Comparison of ENCODE assay signal across 24 mouse cellular contexts in genomic region chr10:95704847-95705246, GRCm38 (mm10). TPM values are rescaled to one million over a fixed set of nuclear protein-coding genes. Genes with fewer than 3 reads are reported as not detected.
A peak's percentile ranks its signal among the peaks of the same experiment; 100 is the strongest.
DNase-seq lines count a peak whose midpoint lies in the region; ATAC-seq lines count a peak whose summit lies in the region.
"Had no signal": no experiment of that assay in that cellular context is flagged by ENCODE, and none has a peak within 500 bp of the region (broad histone marks: within the 10 kb centered on the region; RNA-seq: fewer than 3 reads in every experiment).

No protein-coding gene starts in this region.

- intact Hi-C loops in heart, postnatal 25 days (cut with DNase I), result loop anchor here (5.0 kb wide), 1 partner anchor 77 kb away; no protein-coding TSS in a partner anchor

- H3K4me3 ChIP-seq in heart, embryonic 12.5 days, result no peak overlapping the region
- no peak overlapping the region for H3K4me3 ChIP-seq in kidney, embryonic 16.5 days (ENCODE audit: low read length)
- H3K4me3 ChIP-seq: heart, embryonic 10.5 days; hindbrain, embryonic 15.5 days; limb, embryonic 12.5 days had no signal

- peaks cover 14% of the 10 kb centered on the region for H3K4me1 ChIP-seq in heart, embryonic 12.5 days (replicated peaks)
- peaks cover 10% of the 10 kb centered on the region; the same call in 1 of the 2 replicates for H3K4me1 ChIP-seq in kidney, embryonic 16.5 days (ENCODE audit: insufficient read depth, low read length)
- H3K4me1 ChIP-seq: hindbrain, embryonic 15.5 days had no signal

- ATAC-seq in heart, embryonic 12.5 days (ENCODE audit: insufficient number of reproducible peaks, low FRiP score), result no peak
- no peak for ATAC-seq in megakaryocyte, adult 5-6 weeks (ENCODE audit: poor library complexity, severe bottlenecking)
- ATAC-seq in kidney, embryonic 16.5 days (ENCODE audit: low FRiP score, low TSS enrichment), result no peak
- ATAC-seq: activated CD4-positive, CD25-positive, alpha-beta regulatory T cell, adult 4 months; forebrain, embryonic 16.5 days; intestine, embryonic 16.5 days; Patski had no signal

- H3K27me3 ChIP-seq in heart, embryonic 12.5 days (replicated peaks), result no peaks in the 10 kb centered on the region
- H3K27me3 ChIP-seq in kidney, embryonic 16.5 days (ENCODE audit: insufficient read depth, low read length), result no peaks in the 10 kb centered on the region
- H3K27me3 ChIP-seq: hindbrain, embryonic 15.5 days; limb, embryonic 12.5 days; Patski had no signal

- H3K36me3 ChIP-seq in heart, embryonic 12.5 days, result no peaks in the 10 kb centered on the region
- no peaks in the 10 kb centered on the region for H3K36me3 ChIP-seq in kidney, embryonic 16.5 days (ENCODE audit: insufficient read depth, low read length)
- H3K36me3 ChIP-seq: heart, embryonic 10.5 days; hindbrain, embryonic 15.5 days; limb, embryonic 12.5 days had no signal

- no peaks in the 10 kb centered on the region for H3K9me3 ChIP-seq in heart, embryonic 12.5 days (replicated peaks)
- H3K9me3 ChIP-seq in kidney, embryonic 16.5 days (ENCODE audit: low read length), result no peaks in the 10 kb centered on the region
- H3K9me3 ChIP-seq: heart, embryonic 10.5 days; hindbrain, embryonic 15.5 days; limb, embryonic 12.5 days had no signal

- DNase-seq in adrenal gland, postnatal 14 days, result peak; percentile 30
- DNase-seq in adrenal gland, postnatal 10 days, result no peak
- peak; percentile 6 for DNase-seq in heart, postnatal 25 days (ENCODE audit: low spot score)
- peak; percentile 43 to 46 for DNase-seq in right cerebral cortex, adult 2 months (ENCODE audit: low spot score in 2 of 2)
- no peak for DNase-seq in right cerebral cortex, postnatal 4 days
- DNase-seq: gastrocnemius, postnatal 25 days; heart, postnatal 14 days; kidney, postnatal 36 days; thymus, postnatal 4 days had no signal

- no peak overlapping the region for H3K4me2 ChIP-seq in heart, embryonic 12.5 days
- H3K4me2 ChIP-seq in kidney, embryonic 16.5 days (replicated peaks; ENCODE audit: low read depth, low read length), result no peak overlapping the region
- H3K4me2 ChIP-seq: hindbrain, embryonic 15.5 days; limb, embryonic 12.5 days had no signal

- 81% methylated on average over 6 of the region's 6 CpGs for WGBS in heart, embryonic 12.5 days
- 90% methylated on average over 6 of the region's 6 CpGs for WGBS in kidney, embryonic 16.5 days

- H3K27ac ChIP-seq in heart, embryonic 12.5 days (ENCODE audit: poor library complexity, severe bottlenecking), result no peak overlapping the region
- H3K27ac ChIP-seq in kidney, embryonic 16.5 days (ENCODE audit: low read length), result no peak overlapping the region
- H3K27ac ChIP-seq: heart, embryonic 10.5 days; hindbrain, embryonic 15.5 days; limb, embryonic 12.5 days; liver, embryonic 14.5 days had no signal

- no peak overlapping the region for H3K9ac ChIP-seq in heart, embryonic 12.5 days
- H3K9ac ChIP-seq in kidney, embryonic 16.5 days (replicated peaks; ENCODE audit: low read length), result no peak overlapping the region
- H3K9ac ChIP-seq: hindbrain, embryonic 15.5 days; limb, embryonic 12.5 days; liver, embryonic 14.5 days had no signal

RNA-seq across cellular contexts. Expression of gene Anapc15-ps, which starts 31.6 kb away (rescaled TPM):
- not detected in 2 replicates for total RNA-seq in adrenal gland, postnatal 14 days (2021)
- not detected for total RNA-seq in adrenal gland, postnatal 10 days (2021)
- not detected for total RNA-seq in heart, postnatal 25 days (2021)
- not detected in 2 replicates for polyA plus RNA-seq in heart, embryonic 12.5 days (2016; fragmentation: Nextera tagmentation; extraction: Ambion mirVana)
- total RNA-seq in megakaryocyte, adult 5-6 weeks (2015), result 0.52 TPM in 1 of 2 replicates, not detected in the other
- total RNA-seq in megakaryocyte, adult 5-6 weeks (2017), result not detected in 2 replicates
- polyA plus RNA-seq in kidney, embryonic 16.5 days (2015; fragmentation: Nextera tagmentation; extraction: Ambion mirVana), result 1.8 TPM in 1 of 2 replicates, not detected in the other
- total RNA-seq: gastrocnemius, postnatal 25 days; heart, postnatal 14 days; left cerebral cortex, adult 8-10 months had no signal
- polyA plus RNA-seq: activated CD4-positive, CD25-positive, alpha-beta regulatory T cell, adult 4 months; forebrain, embryonic 16.5 days; heart, embryonic 10.5 days; hindbrain, embryonic 15.5 days; intestine, embryonic 16.5 days; limb, embryonic 12.5 days; liver, embryonic 14.5 days; lung, embryonic 16.5 days; neural tube, embryonic 11.5 days; small intestine, adult 2 months had no signal

Comparison
In these comparisons a context has a peak if more than half of its experiments do, and no peak if none do; other contexts are left out.
1. DNase-seq: peak in adrenal gland, postnatal 14 days (single experiment), heart, postnatal 25 days (single experiment) and right cerebral cortex, adult 2 months (2 of 2); none in adrenal gland, postnatal 10 days (single experiment) and right cerebral cortex, postnatal 4 days (single experiment).